Mouse (Mus musculus): Measurements from ENCODE around the gene Jun. TPM values are rescaled to one million over a fixed set of nuclear protein-coding genes. Genes with fewer than 3 reads are reported as not detected.

The Jun gene
- polyA plus RNA-seq, 1 experiment from 2014 or later: 63.2 TPM

DNA sequence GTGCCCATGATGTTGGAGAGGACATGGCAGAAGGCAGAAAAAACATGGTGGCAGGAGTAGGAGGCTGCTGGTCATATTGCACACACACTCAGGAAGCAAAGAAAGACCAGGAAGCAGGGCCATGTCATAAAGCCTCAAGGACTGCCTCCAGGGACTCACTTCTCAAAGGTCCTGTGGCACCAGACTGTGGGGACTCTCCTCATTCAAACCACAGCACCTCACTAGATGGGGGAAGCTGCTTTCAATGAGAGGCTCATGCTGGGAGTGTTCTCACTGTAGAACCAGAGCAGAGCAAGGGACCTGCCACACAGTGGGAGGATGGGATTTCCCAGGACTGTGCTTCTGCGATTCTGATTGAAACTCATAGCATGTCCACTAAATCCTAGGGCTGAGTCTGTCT lies 51.9 kb downstream of the Jun start:
- Histone ChIP-seq H3K27ac (ENCODE audit: low read depth, low read length) (no peak overlapping the region), H3K4me2 (replicated peaks; ENCODE audit: low read depth) (no peak overlapping the region), H3K9ac (ENCODE audit: low read depth, low read length) (no peak overlapping the region), H3K9me3 (ENCODE audit: control insufficient read depth) (no peaks in the 10 kb centered on the region), H3K4me3 (ENCODE audit: low read depth, low read length) (no peak overlapping the region), H3K36me3 (ENCODE audit: control insufficient read depth, insufficient read depth) (no peaks in the 10 kb centered on the region), H3K27me3 (replicated peaks; ENCODE audit: control insufficient read depth, insufficient read depth, low read length) (no peaks in the 10 kb centered on the region), H3K4me1 (replicated peaks; ENCODE audit: control insufficient read depth, insufficient read depth, low read length) (peaks cover under 1% of the 10 kb centered on the region; the same call in 1 of the 2 replicates)
- WGBS: 83% methylated on average over 1 of the region's 1 CpGs
- TF ChIP-seq CTCF (IDR thresholded peaks at IDR 0.05; ENCODE audit: low read depth): no peak
- ATAC-seq: no peak

- Histone ChIP-seq H3K27me3 (replicated peaks; ENCODE audit: control insufficient read depth, insufficient read depth, low read length) (no peaks in the 10 kb centered on the region), H3K4me2 (replicated peaks; ENCODE audit: low read depth) (no peak overlapping the region), H3K4me3 (ENCODE audit: low read depth, low read length) (no peak overlapping the region), H3K4me1 (replicated peaks; ENCODE audit: control insufficient read depth, insufficient read depth, low read length) (no peaks in the 10 kb centered on the region; the same call in 1 of the 2 replicates), H3K27ac (ENCODE audit: low read depth, low read length) (no peak overlapping the region), H3K9me3 (ENCODE audit: control insufficient read depth) (no peaks in the 10 kb centered on the region), H3K36me3 (ENCODE audit: control insufficient read depth, insufficient read depth) (no peaks in the 10 kb centered on the region), H3K9ac (ENCODE audit: low read depth, low read length) (no peak overlapping the region)
- no peak for ATAC-seq
- peak; percentile 53 for TF ChIP-seq CTCF (IDR thresholded peaks at IDR 0.05; ENCODE audit: low read depth)
- 67% methylated on average over 3 of the region's 3 CpGs for WGBS
Measured at GRCm38 (mm10) chr4:94999249-94999648, 52.8 kb downstream of the Jun start.

Other genes with a start within 250 kb of the Jun start
- not detected in 2 replicates for gene Eqtn, start 123.4 kb downstream of the Jun start, polyA plus RNA-seq (2015; fragmentation: Nextera tagmentation; extraction: Ambion mirVana)
- gene Mysm1, start 73.1 kb downstream of the Jun start, polyA plus RNA-seq (2015; fragmentation: Nextera tagmentation; extraction: Ambion mirVana): 10.5 and 13.2 TPM in 2 replicates